Mouse (Mus musculus) liver, embryonic 14.5 days (tissue): ENCODE measurements around the gene Polr2c. TPM values are rescaled to one million over a fixed set of nuclear protein-coding genes. Genes with fewer than 3 reads are reported as not detected.

Experiments
- ATAC-seq: fragments of 200-750 bp; cut with Nextera tagmentation; 2 replicates; pipeline ENCODE4 v1.8.0; 2017; ENCODE audit warnings: moderate number of reproducible peaks, mild to moderate bottlenecking, moderate library complexity; ENCODE audit not compliant: insufficient read depth
- DNase-seq, 3 experiments: peaks; one replicate each; pipeline ENCODE4 v3.0.0-alpha.2; 2012 to 2013; ENCODE audit warnings: low read depth in 3 of 3, low spot score in 3 of 3
- H3K27ac ChIP-seq: fragments of 300-500 bp; sonication (generic); 2 replicates; pipeline ENCODE4 v1.5.1; 2014; ENCODE audit warnings: moderate library complexity, mild to moderate bottlenecking, control low read depth, inconsistent platforms
- H3K27me3 ChIP-seq: fragments of 300-500 bp; sonication (generic); 2 replicates; pipeline ENCODE4 v1.6.1; 2014; ENCODE audit warnings: mild to moderate bottlenecking, low read length, moderate library complexity; ENCODE audit not compliant: control insufficient read depth, insufficient read depth
- H3K36me3 ChIP-seq: fragments of 300-500 bp; sonication (generic); replicated peaks from 2 replicates; pipeline ENCODE4 v1.6.1; 2014; ENCODE audit warnings: low read depth; ENCODE audit not compliant: control insufficient read depth, insufficient read depth
- H3K4me1 ChIP-seq, 2 experiments: fragments of 200-500 bp in 1 of 2; fragments of 300-500 bp in 1 of 2; sonication (generic) in 1 of 2; replicated peaks; 2 replicates each; pipeline ENCODE4 v1.6.1; 2012 to 2014; ENCODE audit warnings: antibody characterized with exemption in 1 of 2, inconsistent platforms in 1 of 2, low read length in 1 of 2; ENCODE audit not compliant: control insufficient read depth in 2 of 2, insufficient read depth in 2 of 2
- H3K4me2 ChIP-seq: fragments of 300-500 bp; sonication (generic); 2 replicates; pipeline ENCODE4 v1.6.1; 2014; ENCODE audit warnings: low read depth, mild to moderate bottlenecking, control low read depth, moderate library complexity
- H3K4me3 ChIP-seq, 2 experiments: fragments of 200-500 bp in 1 of 2; fragments of 300-500 bp in 1 of 2; sonication (generic) in 1 of 2; 2 replicates each; pipeline ENCODE4 v1.5.1; 2012 to 2014; ENCODE audit warnings: low read depth in 2 of 2, low read length in 2 of 2, mild to moderate bottlenecking in 2 of 2, control low read depth in 1 of 2, inconsistent platforms in 1 of 2, moderate library complexity in 1 of 2; ENCODE audit not compliant: insufficient read depth in 1 of 2
- H3K9ac ChIP-seq: fragments of 300-500 bp; sonication (generic); replicated peaks from 2 replicates; pipeline ENCODE4 v1.6.1; 2014; ENCODE audit warnings: mild to moderate bottlenecking, control low read depth, moderate library complexity
- H3K9me3 ChIP-seq: fragments of 300-500 bp; sonication (generic); 2 replicates; pipeline ENCODE4 v1.6.1; 2016; ENCODE audit warnings: low read length, mixed read lengths; ENCODE audit not compliant: control insufficient read depth
- CTCF ChIP-seq: IDR thresholded peaks from 2 replicates; pipeline ENCODE4 v1.5.1; 2016; ENCODE audit warnings: antibody characterized with exemption, low read depth, control low read depth
- EP300 ChIP-seq: IDR thresholded peaks from 2 replicates; pipeline ENCODE4 v1.6.1; 2016; ENCODE audit warnings: antibody characterized with exemption, low read depth
- WGBS: fragments of 180-500 bp; shearing (Covaris S2); extraction: QIAGEN DNeasy Blood & Tissue Kit; methylation state at CpG from one replicate; pipeline ENCODE4 v1.1.7; 2014; ENCODE audit not compliant: insufficient replicate concordance; 5-methylcytosine and 5-hydroxymethylcytosine counted together
- polyA plus RNA-seq, 2 experiments: library from polyadenylated mRNA; depleted of rRNA in 1 of 2; stranded (reverse) in 1 of 2; unstranded in 1 of 2; fragments of >200 nt; fragmentation: Nextera tagmentation in 1 of 2; extraction: Ambion mirVana in 1 of 2; gene quantifications; 2 replicates each; pipeline versions ENCODE4 v1.2.1 to v1.2.3; 2012 to 2014

Gene Polr2c
- polyA plus RNA-seq (2012; rRNA removed) (51.6 and 54.4 TPM in 2 replicates), polyA plus RNA-seq (2014; fragmentation: Nextera tagmentation; extraction: Ambion mirVana) (73.5 and 82.2 TPM in 2 replicates)

- peak within 1 kb of the TSS; percentile 85 to 89 for H3K4me3 ChIP-seq
- H3K27me3 ChIP-seq: no peaks in the 10 kb centered on the region
- WGBS: under 1% methylated on average over 68 of the region's 68 CpGs
- no peaks in the 10 kb centered on the region for H3K9me3 ChIP-seq
- DNase-seq (peak; percentile 67 to 70 (median 68)), ATAC-seq (peak; percentile 80)
- H3K27ac ChIP-seq: peak within 1 kb of the TSS; percentile 50
- H3K4me2 ChIP-seq: peak within 1 kb of the TSS; percentile 82
- TF ChIP-seq CTCF: peak; percentile 90
- TF ChIP-seq EP300: no peak
- peaks cover 3 to 8% of the 10 kb centered on the region in 2 experiments for H3K4me1 ChIP-seq
- peak within 1 kb of the TSS; percentile 90 for H3K9ac ChIP-seq
- H3K36me3 ChIP-seq: peaks cover 27% of the 10 kb centered on the region
Measured at GRCm38 (mm10) chr8:94857346-94858173, at the start of gene Polr2c. Gene Polr2c (plus strand): TSS chr8:94857450.

GRCm38 (mm10) chr8:94807506-94807905 is 49.7 kb upstream of the Polr2c start:
- Histone ChIP-seq H3K9me3 (no peaks in the 10 kb centered on the region), H3K27ac (no peak overlapping the region), H3K9ac (no peak overlapping the region), H3K27me3 (no peaks in the 10 kb centered on the region), H3K36me3 (no peaks in the 10 kb centered on the region), H3K4me1 (peaks cover 4 to 13% of the 10 kb centered on the region in 2 experiments; a peak in 3 of 4 replicates), H3K4me3 (no peak overlapping the region), H3K4me2 (no peak overlapping the region)
- TF ChIP-seq EP300 (no peak), CTCF (no peak)
- no peak for DNase-seq
- ATAC-seq: no peak
- WGBS: 57% methylated on average over 7 of the region's 7 CpGs

- no peak overlapping the region for H3K9ac ChIP-seq
- no peak overlapping the region for H3K27ac ChIP-seq
- TF ChIP-seq EP300 (no peak), CTCF (no peak)
- 55% methylated on average over 6 of the region's 6 CpGs for WGBS
- no peaks in the 10 kb centered on the region for H3K9me3 ChIP-seq
- no peak overlapping the region for H3K4me2 ChIP-seq
- H3K4me1 ChIP-seq: peaks cover 4 to 12% of the 10 kb centered on the region in 2 experiments; a peak in 3 of 4 replicates
- H3K27me3 ChIP-seq: no peaks in the 10 kb centered on the region
- DNase-seq (no peak), ATAC-seq (0 out of 2 replicates have a peak, but pooled peaks have one; percentile 31)
- no peaks in the 10 kb centered on the region for H3K36me3 ChIP-seq
- H3K4me3 ChIP-seq: no peak overlapping the region
Measured at GRCm38 (mm10) chr8:94808372-94808771, 48.9 kb upstream of the Polr2c start.

- Histone ChIP-seq H3K27ac (no peak within 1 kb of the TSS), H3K4me1 (peaks cover 4 to 5% of the 10 kb centered on the region in 2 experiments; a peak in 3 of 4 replicates)
Measured at GRCm38 (mm10) chr8:94810153-94810552, 47.1 kb upstream of the Polr2c start, which contains the start of gene Ccl17. Gene Ccl17 (plus strand): TSS chr8:94810453.

GRCm38 (mm10) chr8:94810855-94811254 is 46.4 kb upstream of the Polr2c start:
- Histone ChIP-seq H3K27ac (no peak overlapping the region), H3K27me3 (no peaks in the 10 kb centered on the region), H3K4me2 (no peak overlapping the region), H3K36me3 (no peaks in the 10 kb centered on the region), H3K9me3 (no peaks in the 10 kb centered on the region), H3K9ac (no peak overlapping the region), H3K4me3 (no peak overlapping the region), H3K4me1 (peaks cover 4% of the 10 kb centered on the region in 2 experiments; a peak in 1 of 4 replicates)
- 68% methylated on average over 5 of the region's 5 CpGs for WGBS
- TF ChIP-seq CTCF (no peak), EP300 (no peak)
- no peak for DNase-seq
- no peak for ATAC-seq

More at GRCm38 (mm10) chr8:94810153-94810552, 47.1 kb upstream of the Polr2c start, which contains the start of gene Ccl17:
- no peaks in the 10 kb centered on the region for H3K36me3 ChIP-seq
- no peaks in the 10 kb centered on the region for H3K9me3 ChIP-seq
- ATAC-seq (no peak), DNase-seq (no peak)
- H3K4me2 ChIP-seq: no peak within 1 kb of the TSS
- H3K27me3 ChIP-seq: no peaks in the 10 kb centered on the region
- H3K9ac ChIP-seq: no peak within 1 kb of the TSS
- TF ChIP-seq EP300 (no peak), CTCF (no peak)
- 33% methylated on average over 3 of the region's 3 CpGs for WGBS
- no peak within 1 kb of the TSS for H3K4me3 ChIP-seq
